Mouse (Mus musculus) heart, embryonic 10.5 days (tissue): Measurements from ENCODE around the gene Anxa6. TPM values are rescaled to one million over a fixed set of nuclear protein-coding genes. Genes with fewer than 3 reads are reported as not detected.
"Not testable (repeated sequence)": the region's sequence is repeated elsewhere in the genome, so short reads cannot be mapped to it uniquely, and the experiment has no call there.

Experiments
- DNase-seq: peaks from one replicate; pipeline ENCODE4 v3.0.0-alpha.2; 2017; ENCODE audit warnings: low spot score
- H3K27ac ChIP-seq: fragments of 300-500 bp; sonication (generic); 2 replicates; pipeline ENCODE4 v1.5.1; 2016; ENCODE audit warnings: mild to moderate bottlenecking
- H3K27me3 ChIP-seq: fragments of 300-500 bp; sonication (generic); 2 replicates; pipeline ENCODE4 v1.6.1; 2016; ENCODE audit warnings: mild to moderate bottlenecking; ENCODE audit not compliant: poor library complexity, insufficient read depth, severe bottlenecking
- H3K36me3 ChIP-seq: fragments of 300-500 bp; sonication (generic); 2 replicates; pipeline ENCODE4 v1.6.1; 2016; ENCODE audit warnings: mild to moderate bottlenecking, moderate library complexity
- H3K4me1 ChIP-seq: fragments of 300-500 bp; sonication (generic); 2 replicates; pipeline ENCODE4 v1.6.1; 2016; ENCODE audit warnings: mild to moderate bottlenecking
- H3K4me3 ChIP-seq: fragments of 300-500 bp; sonication (generic); 2 replicates; pipeline ENCODE4 v1.5.1; 2016; ENCODE audit warnings: mild to moderate bottlenecking, moderate library complexity
- H3K9me3 ChIP-seq: fragments of 300-500 bp; sonication (generic); 2 replicates; pipeline ENCODE4 v1.6.1; 2016; ENCODE audit warnings: mild to moderate bottlenecking, moderate library complexity
- WGBS: fragments of 180-500 bp; shearing (Covaris S2); methylation state at CpG from one replicate; pipeline ENCODE4 v1.1.7; 2016; 5-methylcytosine and 5-hydroxymethylcytosine counted together
- polyA plus RNA-seq: library from polyadenylated mRNA; unstranded; fragments of >200 nt; fragmentation: Nextera tagmentation; extraction: Ambion mirVana; gene quantifications from 2 replicates; pipeline ENCODE4 v1.2.1, GENCODE M21; 2016

Gene Anxa6
- polyA plus RNA-seq, 1 experiment from 2014 or later, result 255 TPM

DNA sequence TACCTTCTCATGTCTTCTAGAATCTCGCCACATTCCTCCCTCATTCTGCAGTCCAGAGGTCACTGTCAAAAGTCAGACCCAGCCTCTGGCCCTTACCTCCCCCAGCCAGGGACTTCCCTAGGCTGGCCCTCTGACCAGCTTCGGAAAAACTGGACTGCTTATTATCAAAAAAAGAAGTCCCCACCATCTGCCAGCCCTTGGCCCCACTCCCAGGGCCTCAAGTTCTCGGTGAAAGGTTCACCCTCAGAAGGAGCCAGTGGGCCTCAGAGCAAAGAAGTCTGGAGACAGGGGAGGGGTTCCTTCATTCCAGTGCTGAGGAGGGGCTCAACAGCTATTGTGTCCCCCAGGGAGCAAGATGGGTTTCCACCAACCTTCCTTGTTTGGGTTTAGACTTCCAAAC, 71.3 kb downstream of the Anxa6 start:
- Histone ChIP-seq H3K4me1 (peaks cover 35% of the 10 kb centered on the region), H3K36me3 (no peaks in the 10 kb centered on the region), H3K4me3 (no peak overlapping the region), H3K27ac (peak overlapping the region; percentile 67; the same call in 1 of the 2 replicates), H3K9me3 (no peaks in the 10 kb centered on the region), H3K27me3 (no peaks in the 10 kb centered on the region)
- DNase-seq, result no peak
- WGBS, result 57% methylated on average over 3 of the region's 3 CpGs

DNA sequence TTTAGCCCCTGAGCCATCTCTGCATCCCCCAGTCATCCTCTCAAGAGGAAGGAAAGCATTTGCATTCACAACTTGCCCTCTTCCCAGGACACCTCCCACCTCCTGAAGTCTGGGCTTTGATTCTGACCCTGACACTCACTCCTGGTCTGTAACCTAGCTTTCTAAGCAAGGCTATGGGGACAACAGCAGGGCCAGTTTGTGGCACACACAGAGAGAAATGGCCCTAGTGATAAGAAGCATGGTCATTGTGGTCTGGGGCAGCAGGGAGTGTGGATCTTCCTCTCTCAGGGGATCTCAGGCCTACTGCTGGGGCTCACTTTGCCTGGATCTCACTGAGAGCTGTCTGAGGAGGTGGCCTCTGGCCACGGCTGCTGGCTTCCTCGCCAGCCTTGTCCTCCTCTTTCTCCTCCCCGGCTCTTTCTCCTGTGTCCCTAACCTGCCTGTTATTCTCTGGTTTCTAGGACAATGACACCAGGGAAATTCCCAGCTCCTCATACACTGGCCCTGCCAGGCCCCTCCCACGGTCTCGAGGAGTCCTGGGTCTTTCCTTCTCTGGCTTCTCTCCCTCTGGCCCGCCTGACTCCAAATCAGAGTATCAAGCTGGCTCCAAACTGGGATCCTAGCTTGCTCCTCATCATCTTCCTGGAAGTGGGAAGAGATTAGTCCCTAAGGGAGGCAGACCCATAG, 71.9 kb downstream of the Anxa6 start:
- Histone ChIP-seq H3K27me3 (no peaks in the 10 kb centered on the region), H3K4me1 (peaks cover 37% of the 10 kb centered on the region), H3K27ac (peak overlapping the region; percentile 67), H3K9me3 (no peaks in the 10 kb centered on the region), H3K36me3 (no peaks in the 10 kb centered on the region), H3K4me3 (no peak overlapping the region)
- no peak for DNase-seq
- WGBS, result 71% methylated on average over 6 of the region's 6 CpGs

DNA sequence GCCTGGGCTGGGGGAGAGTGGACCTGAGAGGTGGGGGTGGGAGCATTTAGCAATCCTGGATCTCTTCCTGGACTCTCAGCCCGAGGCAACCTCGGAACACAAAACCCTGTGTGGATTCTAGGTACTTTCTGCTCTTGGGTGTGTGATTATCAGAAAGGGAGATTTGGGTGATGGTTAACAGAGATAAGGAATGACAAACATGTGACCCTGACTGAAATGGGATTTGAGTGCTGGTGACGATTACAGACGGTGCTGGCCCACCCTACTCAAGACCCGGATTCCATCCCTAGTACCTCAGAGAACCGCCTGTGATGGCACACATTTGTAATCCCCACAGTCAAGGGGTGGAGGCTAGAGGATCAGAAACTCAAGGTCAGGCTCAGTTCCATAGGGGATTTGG, 73.0 kb downstream of the Anxa6 start:
- DNase-seq, result no peak
- 79% methylated on average over 6 of the region's 6 CpGs for WGBS
- H3K4me3 ChIP-seq, result no peak overlapping the region
- no peak overlapping the region for H3K27ac ChIP-seq
- no peaks in the 10 kb centered on the region for H3K9me3 ChIP-seq
- H3K36me3 ChIP-seq, result no peaks in the 10 kb centered on the region
- H3K4me1 ChIP-seq, result peaks cover 45% of the 10 kb centered on the region
- H3K27me3 ChIP-seq, result no peaks in the 10 kb centered on the region

DNA sequence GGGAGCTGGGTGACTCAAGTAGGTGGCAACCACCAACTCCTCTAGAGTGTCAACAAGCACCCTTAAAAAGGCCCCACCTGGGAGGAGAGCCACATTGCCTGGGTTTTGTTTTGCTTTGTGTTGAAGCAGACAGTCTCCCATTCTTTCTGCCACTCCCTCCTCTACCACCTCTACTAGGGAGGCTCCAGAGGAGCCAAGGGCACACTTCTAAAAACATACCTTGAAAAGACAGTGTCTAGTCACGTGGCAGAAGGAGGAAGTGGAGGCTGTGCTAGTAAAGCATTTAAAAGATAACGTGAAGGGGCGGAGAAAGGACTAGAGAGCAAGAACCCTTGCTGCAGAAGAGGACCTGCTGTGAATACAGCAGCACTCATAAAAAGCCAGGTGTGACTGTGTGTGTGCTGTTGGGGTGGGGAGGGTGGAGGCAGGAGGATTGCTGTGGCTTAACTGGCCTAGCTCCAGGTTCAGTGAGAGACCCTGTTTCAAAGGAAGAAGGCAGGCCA, 74.6 kb downstream of the Anxa6 start:
- no peaks in the 10 kb centered on the region for H3K36me3 ChIP-seq
- no peaks in the 10 kb centered on the region for H3K9me3 ChIP-seq
- WGBS, result 24% methylated on average over 3 of the region's 3 CpGs
- no peak overlapping the region for H3K4me3 ChIP-seq
- peaks cover 57% of the 10 kb centered on the region for H3K4me1 ChIP-seq
- H3K27me3 ChIP-seq, result no peaks in the 10 kb centered on the region
- no peak for DNase-seq
- H3K27ac ChIP-seq, result peak overlapping the region; percentile 67

DNA sequence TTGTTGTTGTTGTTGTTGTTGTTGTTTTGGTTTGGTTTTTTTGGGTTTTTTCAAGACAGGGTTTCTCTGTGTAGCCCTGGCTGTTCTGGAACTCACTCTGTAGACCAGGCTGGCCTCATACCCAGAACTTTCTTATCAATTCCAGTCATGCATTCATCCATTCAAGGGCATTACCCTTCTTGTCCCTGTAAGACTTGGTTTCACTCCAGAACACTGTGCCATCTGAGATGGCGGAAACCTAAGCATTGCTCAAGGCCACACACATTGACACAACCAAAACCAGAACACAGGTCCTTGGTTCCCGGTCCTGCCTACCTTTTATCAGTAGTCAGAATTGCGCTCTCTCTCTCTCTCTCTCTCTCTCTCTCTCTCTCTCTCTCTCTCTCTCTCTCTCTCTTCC, 75.5 kb downstream of the Anxa6 start:
- WGBS, result 81% methylated on average over 3 of the region's 3 CpGs
- H3K27me3 ChIP-seq, H3K36me3 ChIP-seq, H3K9me3 ChIP-seq, H3K4me3 ChIP-seq, DNase-seq: not testable (repeated sequence)
- H3K4me1 ChIP-seq, result peaks cover 56% of the 10 kb centered on the region
- H3K27ac ChIP-seq, result peak overlapping the region; percentile 67; the same call in 1 of the 2 replicates

- Histone ChIP-seq H3K27me3 (no peaks in the 10 kb centered on the region), H3K27ac (no peak overlapping the region), H3K4me1 (peaks cover 56% of the 10 kb centered on the region), H3K9me3 (no peaks in the 10 kb centered on the region), H3K36me3 (no peaks in the 10 kb centered on the region), H3K4me3 (no peak overlapping the region)
- DNase-seq, result no peak
- WGBS, result 65% methylated on average over 7 of the region's 7 CpGs
Measured at GRCm38 (mm10) chr11:54956912-54957311, 76.3 kb downstream of the Anxa6 start.

DNA sequence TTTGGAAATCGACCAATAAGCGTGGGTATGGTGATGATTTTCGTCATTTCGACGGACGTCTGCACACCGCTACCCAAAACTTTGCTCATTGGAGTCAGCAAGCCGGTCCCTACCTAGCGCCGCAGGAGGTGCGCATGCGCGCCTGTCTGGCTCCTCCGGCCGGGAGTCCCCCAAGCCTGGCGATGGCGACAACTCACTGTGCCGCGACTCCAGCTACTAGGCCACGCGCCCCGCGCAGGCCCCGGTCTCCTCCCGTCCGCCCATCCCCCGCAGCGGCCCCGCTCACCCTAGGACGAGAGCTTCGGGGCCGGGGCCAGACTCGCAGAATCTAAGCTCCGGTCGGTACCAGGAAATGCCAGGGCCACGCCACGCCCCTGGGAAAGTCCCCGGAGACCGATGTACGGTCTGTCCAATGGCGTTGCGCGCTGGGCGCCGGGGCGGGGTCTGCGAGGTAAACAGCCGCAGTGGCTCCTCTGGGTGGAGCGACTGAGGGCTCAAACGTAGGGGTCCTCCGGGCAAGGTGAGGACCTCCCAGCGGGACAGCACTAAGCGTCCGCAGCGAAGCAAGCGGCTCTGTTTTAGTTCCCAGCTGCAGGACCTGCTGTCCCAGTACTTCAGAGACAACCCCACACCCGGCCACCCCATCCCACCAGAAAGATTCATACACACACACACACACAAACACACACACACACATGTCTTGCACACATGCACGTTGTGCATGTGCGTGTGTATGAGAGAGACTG, 77.3 kb downstream of the Anxa6 start:
- no peaks in the 10 kb centered on the region for H3K9me3 ChIP-seq
- DNase-seq, result peak; percentile 98
- peaks cover 2% of the 10 kb centered on the region; the same call in 1 of the 2 replicates for H3K36me3 ChIP-seq
- H3K4me1 ChIP-seq, result peaks cover 57% of the 10 kb centered on the region
- H3K4me3 ChIP-seq, result peak overlapping the region; percentile 94
- no peaks in the 10 kb centered on the region for H3K27me3 ChIP-seq
- under 1% methylated on average over 59 of the region's 59 CpGs for WGBS
- H3K27ac ChIP-seq, result peak overlapping the region; percentile 98

DNA sequence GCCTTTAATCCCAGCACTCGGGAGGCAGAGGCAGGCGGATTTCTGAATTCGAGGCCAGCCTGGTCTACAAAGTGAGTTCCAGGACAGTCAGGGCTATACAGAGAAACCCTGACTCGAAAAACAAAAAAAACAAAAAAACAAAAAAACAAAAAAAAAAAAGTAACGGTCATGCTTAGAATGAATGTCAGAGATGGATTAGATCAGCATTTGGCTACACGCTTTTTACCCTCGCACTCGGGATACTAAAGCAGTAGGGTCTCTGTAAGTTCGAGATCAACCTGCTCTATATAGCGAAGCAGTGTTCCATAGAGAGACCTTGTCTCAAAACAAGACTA, 77.9 kb downstream of the Anxa6 start:
- H3K27me3 ChIP-seq, result not testable (repeated sequence)
- peaks cover 61% of the 10 kb centered on the region for H3K4me1 ChIP-seq
- 38% methylated on average over 10 of the region's 10 CpGs for WGBS

DNA sequence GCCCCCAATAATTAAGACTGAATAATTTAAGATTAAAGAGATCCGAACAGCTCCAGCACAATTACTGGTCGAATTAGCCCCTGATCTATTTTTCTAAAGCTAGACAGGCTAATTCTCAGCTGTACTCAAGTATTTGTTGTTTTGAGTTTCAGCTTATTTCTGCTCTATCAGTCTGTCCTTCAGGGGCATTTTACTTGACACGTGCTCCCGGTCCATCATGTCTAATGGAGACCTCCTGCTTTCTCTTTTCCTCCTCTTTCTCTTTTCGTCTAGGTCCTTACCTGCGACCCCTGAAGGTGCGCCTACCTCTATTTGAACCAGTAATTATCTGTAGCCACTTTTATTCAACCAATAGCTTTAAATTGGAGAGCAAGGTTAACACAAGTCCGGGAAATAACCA, 78.5 kb downstream of the Anxa6 start:
- H3K27me3 ChIP-seq, result no peaks in the 10 kb centered on the region
- 87% methylated on average over 8 of the region's 8 CpGs for WGBS
- H3K9me3 ChIP-seq, result no peaks in the 10 kb centered on the region
- peaks cover 6% of the 10 kb centered on the region; the same call in 1 of the 2 replicates for H3K36me3 ChIP-seq
- DNase-seq, result no peak
- H3K4me1 ChIP-seq, result peaks cover 66% of the 10 kb centered on the region
- no peak overlapping the region for H3K4me3 ChIP-seq
- no peak overlapping the region for H3K27ac ChIP-seq

More for the DNA sequence above, 77.9 kb downstream of the Anxa6 start:
- not testable (repeated sequence) for H3K9me3 ChIP-seq, DNase-seq, H3K36me3 ChIP-seq
- Histone ChIP-seq H3K4me3 (peak overlapping the region; percentile 94), H3K27ac (peak overlapping the region; percentile 98)

- Histone ChIP-seq H3K27ac (no peak overlapping the region), H3K4me1 (peaks cover 69% of the 10 kb centered on the region), H3K4me3 (no peak overlapping the region), H3K27me3 (no peaks in the 10 kb centered on the region), H3K9me3 (no peaks in the 10 kb centered on the region), H3K36me3 (peaks cover 6% of the 10 kb centered on the region; the same call in 1 of the 2 replicates)
- no peak for DNase-seq
- 55% methylated on average over 9 of the region's 9 CpGs for WGBS
Measured at GRCm38 (mm10) chr11:54953993-54954446, 79.2 kb downstream of the Anxa6 start.

GRCm38 (mm10) chr11:54952651-54953050, 80.6 kb downstream of the Anxa6 start:
- Histone ChIP-seq H3K27me3 (no peaks in the 10 kb centered on the region), H3K27ac (peak overlapping the region; percentile 73), H3K9me3 (no peaks in the 10 kb centered on the region), H3K36me3 (peaks cover 6% of the 10 kb centered on the region; the same call in 1 of the 2 replicates), H3K4me1 (peaks cover 65% of the 10 kb centered on the region), H3K4me3 (0 out of 2 replicates have a peak overlapping the region, but pooled peaks have one; percentile 10)
- WGBS, result 34% methylated on average over 6 of the region's 6 CpGs
- no peak for DNase-seq

- no peak overlapping the region for H3K4me3 ChIP-seq
- H3K9me3 ChIP-seq, result no peaks in the 10 kb centered on the region
- H3K36me3 ChIP-seq, result peaks cover 15% of the 10 kb centered on the region; the same call in 1 of the 2 replicates
- H3K27ac ChIP-seq, result peak overlapping the region; percentile 74
- no peaks in the 10 kb centered on the region for H3K27me3 ChIP-seq
- DNase-seq, result no peak
- 76% methylated on average over 6 of the region's 6 CpGs for WGBS
- H3K4me1 ChIP-seq, result peaks cover 56% of the 10 kb centered on the region
Measured at GRCm38 (mm10) chr11:54950684-54951083, 82.6 kb downstream of the Anxa6 start.

DNA sequence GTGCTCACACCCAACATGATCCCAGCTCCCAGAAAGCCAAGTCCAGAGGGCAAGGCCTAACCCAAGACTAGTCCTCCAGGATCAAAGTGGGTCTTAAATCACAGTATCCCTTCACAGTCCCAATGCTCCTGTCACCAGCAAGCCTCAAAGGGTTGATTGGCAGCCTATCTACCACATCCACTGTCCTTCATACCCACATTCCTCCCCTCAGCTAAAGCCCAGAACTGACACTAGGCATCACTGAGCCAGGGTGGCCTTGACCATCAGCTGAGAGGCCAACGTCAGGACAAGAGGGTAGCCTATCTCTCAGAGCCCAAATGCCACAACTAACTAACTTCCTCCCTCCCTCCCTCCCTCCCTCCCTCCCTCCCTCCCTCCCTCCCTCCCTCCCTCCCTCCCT, 83.5 kb downstream of the Anxa6 start:
- H3K4me1 ChIP-seq, result peaks cover 51% of the 10 kb centered on the region
- DNase-seq, result no peak

More for the DNA sequence above, 83.5 kb downstream of the Anxa6 start:
- Histone ChIP-seq H3K9me3 (no peaks in the 10 kb centered on the region), H3K36me3 (peaks cover 15% of the 10 kb centered on the region; the same call in 1 of the 2 replicates), H3K27me3 (no peaks in the 10 kb centered on the region), H3K27ac (no peak overlapping the region), H3K4me3 (no peak overlapping the region)
- 46% methylated on average over 1 of the region's 1 CpGs for WGBS
